Mouse (Mus musculus) liver, embryonic 14.5 days (tissue): ENCODE data around the gene Vcan.

ENCODE experiments used
- CTCF ChIP-seq: IDR thresholded peaks from 2 replicates; pipeline ENCODE4 v1.5.1; 2016; ENCODE audit warnings: antibody characterized with exemption, low read depth, control low read depth
- EP300 ChIP-seq: IDR thresholded peaks from 2 replicates; pipeline ENCODE4 v1.6.1; 2016; ENCODE audit warnings: antibody characterized with exemption, low read depth

- TF ChIP-seq EP300 (no peak), CTCF (no peak)
Observed at GRCm38 (mm10) chr13:89607399-89607798, 134.9 kb downstream of the Vcan start.
